Mouse (Mus musculus) right cerebral cortex, adult 2 months (tissue): ENCODE results near the gene Flii.

ENCODE experiments used
- DNase-seq, 2 experiments: peaks; one replicate each; pipeline ENCODE4 v3.0.0; 2021 to 2022; ENCODE audit warnings: low spot score in 2 of 2

Flii gene

GRCm38 (mm10) chr11:60726601-60727391 is at the start of gene Flii:
Gene Flii, minus strand, starts transcription at chr11:60727263.
- DNase-seq: peak; percentile 60 to 70

DNA sequence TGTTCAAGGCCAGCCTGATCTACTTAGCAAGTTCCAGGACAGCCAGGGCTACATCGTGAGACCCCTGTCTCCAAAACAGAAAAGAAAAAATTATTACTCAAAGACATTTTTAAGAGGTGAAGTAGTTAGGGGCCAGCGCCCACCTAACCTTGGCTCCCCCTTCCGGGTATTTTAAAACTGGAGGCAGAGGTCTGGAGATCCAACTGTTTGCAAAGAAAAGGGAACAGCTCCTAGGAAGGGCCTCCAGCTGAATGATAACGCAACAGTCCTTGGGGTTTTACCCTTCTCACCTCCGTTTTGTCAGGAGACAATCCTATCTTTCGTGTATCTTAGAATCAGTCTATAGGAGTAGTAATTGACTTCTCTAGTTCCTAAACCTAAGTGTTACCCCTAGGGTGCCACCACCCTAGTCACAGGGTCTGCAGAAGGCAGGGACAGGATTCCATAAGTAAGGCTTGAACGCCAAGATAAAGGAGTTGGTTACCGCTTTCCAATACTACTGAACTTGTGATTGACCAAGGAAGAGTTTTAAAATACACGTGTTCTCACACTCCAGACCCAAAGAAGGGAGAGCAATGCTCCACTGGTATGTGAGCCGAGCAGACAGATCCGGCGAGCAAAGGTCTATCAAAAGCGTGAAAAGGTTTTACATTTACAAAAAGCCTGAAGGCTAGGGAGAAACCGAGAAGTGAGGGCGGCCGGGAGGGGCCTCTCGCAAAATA is 49.2 kb upstream of the Flii start:
- DNase-seq: no peak

GRCm38 (mm10) chr11:60775578-60775977 is 48.5 kb upstream of the Flii start:
- no peak for DNase-seq

DNA sequence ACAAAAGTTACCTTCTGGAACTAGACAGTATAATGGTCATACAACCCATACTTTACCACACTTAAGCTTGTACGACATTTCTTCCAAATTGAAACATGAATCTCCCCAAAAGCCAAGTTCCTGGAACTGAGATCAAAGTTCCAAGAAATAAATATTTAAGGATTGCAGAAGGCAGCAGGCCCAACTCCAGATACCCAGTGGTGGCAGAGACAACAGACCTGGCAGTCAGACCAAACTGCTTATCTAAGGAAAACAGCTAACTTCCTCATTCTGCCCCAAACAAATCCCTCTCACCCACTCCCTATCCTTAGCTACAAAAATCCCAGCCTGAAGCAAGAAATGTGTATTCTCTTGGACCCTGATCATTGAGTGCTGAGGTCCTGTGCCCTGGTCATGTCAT is 47.8 kb upstream of the Flii start:
- no peak for DNase-seq

DNA sequence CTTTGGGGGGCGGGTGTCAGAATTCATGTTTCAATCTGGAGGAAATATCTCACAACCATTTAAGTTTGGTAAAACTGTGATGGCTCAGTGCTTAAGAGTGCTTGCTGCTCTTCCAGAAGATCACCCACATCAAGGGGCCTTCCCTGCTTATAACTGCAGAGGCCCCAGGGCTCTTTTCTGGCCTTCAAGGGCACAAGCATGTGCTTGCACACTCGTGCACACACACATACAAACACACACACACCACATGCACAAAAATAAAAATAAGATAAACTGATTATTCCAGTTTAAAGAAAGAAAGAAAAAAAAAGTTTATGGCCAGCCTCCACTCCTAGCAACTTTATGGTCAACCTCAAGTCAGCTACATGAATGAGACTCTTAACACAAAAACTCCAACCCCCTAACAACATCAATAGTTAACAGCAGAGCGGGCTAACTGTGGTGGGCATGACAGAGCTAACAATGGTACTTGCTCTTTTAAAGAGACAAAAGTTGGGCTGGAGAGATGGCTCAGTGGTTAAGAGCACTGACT is 47.2 kb upstream of the Flii start:
- no peak for DNase-seq

DNA sequence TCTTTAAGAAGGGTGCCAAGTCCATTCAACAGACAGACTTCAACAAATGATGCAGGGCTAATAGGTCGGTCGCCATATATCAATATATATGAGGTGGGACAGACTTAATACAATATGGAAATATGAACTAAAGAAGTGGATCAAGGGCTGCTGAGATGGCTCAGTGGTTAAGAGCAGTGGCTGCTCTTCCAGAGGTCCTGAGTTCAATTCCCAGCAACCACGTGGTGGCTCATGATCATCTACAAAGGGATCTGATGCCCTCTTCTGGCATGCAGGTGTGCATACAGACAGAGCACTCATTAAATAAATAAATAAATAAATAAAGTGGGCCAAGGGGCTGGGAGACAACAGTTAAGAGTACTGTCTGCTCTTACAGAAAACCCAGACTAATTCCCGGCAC is 45.1 kb upstream of the Flii start:
- DNase-seq: no peak

DNA sequence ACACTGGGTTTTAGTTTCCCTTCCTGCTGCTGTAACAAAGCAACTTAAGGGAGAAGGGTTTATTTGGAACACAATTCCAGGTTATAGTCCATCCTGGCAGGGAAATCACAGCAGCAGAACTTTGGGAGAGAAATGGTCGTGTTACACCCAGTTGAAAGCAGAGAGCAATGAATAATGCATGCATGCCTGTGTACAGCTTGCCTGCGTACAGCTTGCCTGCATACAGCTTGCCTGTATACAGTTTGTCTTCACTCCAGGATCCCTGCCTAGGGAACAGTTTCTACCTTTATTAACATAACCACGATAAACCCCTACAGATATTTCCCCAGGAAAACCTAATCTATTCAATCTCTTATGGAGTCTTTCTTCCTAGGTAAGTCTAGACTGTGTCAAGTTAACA is 43.7 kb upstream of the Flii start:
- no peak for DNase-seq

- DNase-seq: no peak
Measured at GRCm38 (mm10) chr11:60769322-60769721, 42.3 kb upstream of the Flii start.

DNA sequence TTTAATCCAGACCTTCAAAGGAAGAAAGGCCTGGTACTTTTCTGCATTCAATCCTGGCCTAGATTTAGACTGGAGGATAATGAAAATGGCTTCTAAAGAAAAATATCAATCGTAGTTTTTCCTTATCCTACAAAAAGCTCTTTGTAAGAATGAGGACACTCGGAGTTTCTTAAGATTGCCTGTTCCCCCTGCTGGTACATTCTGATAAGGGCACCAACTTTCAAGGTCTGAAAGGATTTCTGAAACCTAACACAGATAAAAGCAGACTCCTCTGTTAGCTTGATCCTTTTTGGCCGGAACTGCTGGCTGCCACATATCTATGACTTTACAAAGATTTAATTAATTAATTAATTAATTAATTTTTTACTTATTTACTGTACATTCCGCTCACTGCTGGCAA is 39.9 kb upstream of the Flii start:
- no peak for DNase-seq

DNA sequence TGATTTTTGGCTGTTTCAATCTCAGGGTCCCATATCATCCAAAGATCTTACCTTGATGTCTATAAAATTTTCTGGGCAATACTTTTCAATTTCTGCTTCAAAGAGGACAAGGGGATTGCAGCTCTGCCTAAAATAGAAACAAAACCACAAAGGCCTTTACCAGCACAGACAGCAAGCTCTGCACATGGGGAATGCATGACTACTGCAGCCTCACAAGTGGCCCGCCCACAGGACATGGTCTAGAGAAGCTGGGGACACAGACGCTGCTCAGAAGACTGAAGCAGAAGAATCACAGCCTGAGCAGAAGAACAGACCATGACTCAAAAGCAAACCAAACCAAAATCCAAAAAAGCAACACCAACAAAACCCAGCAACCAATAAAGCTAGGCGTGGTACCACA is 34.6 kb upstream of the Flii start:
- DNase-seq: no peak

DNA sequence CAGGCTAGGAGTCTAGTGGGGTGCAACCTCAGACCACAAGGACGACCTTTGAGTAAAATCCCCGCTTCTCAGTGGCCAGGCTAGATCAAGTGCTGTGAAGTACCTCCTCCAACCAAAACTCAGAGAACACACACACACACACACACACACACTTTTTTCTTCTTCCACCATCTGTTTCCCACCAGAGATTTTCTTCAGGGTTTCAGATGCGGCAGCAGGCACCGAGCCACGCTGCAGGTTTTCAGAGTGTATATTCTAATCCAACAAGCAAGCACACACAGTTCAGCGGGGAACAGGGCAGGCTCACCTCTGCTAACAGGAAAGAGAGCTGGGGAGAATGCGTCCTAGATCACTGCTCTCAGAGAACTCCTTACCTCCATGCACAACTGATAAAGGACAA is 28.5 kb upstream of the Flii start:
- peak in 1 of 2 experiments; percentile 19 for DNase-seq

DNA sequence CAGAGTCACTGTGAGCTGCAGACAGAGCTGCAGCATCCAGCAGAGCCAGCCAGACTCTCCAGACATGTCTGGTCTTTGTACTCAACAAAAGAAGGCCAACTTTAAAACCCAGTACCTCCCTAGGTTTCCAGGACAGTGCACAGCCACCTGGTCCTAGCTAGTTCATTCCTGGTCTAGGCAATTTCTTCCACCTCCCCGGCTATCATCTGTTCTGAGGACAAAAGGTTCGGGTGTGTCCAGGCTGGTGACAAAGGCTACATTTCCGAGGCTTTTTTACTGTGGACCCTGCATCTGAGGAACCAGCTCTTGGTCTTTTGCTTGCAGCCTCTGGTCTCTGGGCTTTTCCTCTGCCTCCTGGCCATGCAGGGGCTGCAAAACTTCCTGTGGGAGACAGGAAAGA is 13.3 kb upstream of the Flii start:
- DNase-seq: no peak

- no peak for DNase-seq
Measured at GRCm38 (mm10) chr11:60737450-60737849, 10.4 kb upstream of the Flii start.

- DNase-seq: no peak
Measured at GRCm38 (mm10) chr11:60736491-60736890, 9.4 kb upstream of the Flii start.

DNA sequence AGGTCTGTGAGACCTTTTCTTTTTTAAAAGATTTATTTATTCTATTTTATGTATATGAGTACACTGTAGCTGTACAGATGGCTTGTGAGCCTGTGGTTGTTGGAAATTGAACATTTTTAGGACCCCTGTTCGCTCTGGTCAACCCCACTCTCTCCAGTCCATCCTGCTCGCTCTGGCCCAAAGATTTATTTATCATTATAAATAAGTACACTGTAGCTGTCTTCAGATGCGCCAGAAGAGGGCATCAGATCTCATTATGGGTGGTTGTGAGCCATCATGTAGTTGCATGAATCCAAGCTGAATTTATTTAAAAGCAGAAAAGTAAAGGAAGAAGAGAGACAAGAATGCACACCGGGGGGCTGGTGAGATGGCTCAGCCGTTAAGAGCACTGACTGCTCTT is 8.1 kb upstream of the Flii start:
- no peak for DNase-seq

GRCm38 (mm10) chr11:60734206-60734605 is 7.1 kb upstream of the Flii start:
- no peak for DNase-seq

GRCm38 (mm10) chr11:60731251-60731650 is 4.2 kb upstream of the Flii start:
- DNase-seq: no peak

DNA sequence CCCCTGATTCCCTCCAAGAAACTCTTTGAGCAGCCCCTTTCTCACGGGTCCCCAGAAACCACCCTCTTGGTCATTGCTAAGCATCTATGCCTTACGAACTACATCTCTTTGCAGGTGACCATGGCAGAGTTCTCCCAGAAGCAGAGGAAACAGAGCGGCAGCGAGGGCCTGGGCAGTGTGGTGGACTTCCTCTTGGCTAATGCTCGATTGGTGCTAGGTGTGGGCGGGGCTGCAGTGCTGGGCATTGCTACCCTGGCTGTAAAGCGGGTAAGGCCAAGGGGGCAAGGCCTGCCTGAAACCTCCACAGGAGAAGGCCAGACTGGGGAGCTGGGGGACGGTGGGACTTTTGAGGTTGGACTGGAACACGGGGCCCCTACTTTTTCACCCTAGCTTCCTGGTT is 3.1 kb upstream of the Flii start:
- DNase-seq: no peak

DNA sequence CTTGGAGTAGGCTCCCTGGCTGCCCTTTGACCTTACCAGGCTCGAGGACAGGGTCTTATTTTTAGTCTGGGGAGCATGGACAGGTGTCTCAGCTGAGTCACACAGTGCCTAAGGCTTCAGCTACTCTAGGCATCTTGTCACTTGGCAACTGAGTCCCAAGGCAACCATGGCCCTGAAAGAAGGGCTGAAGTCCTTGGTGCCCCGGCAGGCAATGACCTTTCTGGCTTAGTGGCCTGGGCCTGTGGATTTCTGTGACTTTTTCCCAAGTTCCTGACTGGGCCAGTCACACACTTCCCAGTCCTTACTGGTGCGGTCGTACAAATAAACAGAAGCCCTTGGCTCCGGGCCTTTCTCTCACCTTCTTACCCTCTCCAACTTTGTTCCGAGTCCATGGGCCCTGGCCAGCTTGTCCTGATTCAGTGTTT is 2.2 kb upstream of the Flii start:
- DNase-seq: no peak

DNA sequence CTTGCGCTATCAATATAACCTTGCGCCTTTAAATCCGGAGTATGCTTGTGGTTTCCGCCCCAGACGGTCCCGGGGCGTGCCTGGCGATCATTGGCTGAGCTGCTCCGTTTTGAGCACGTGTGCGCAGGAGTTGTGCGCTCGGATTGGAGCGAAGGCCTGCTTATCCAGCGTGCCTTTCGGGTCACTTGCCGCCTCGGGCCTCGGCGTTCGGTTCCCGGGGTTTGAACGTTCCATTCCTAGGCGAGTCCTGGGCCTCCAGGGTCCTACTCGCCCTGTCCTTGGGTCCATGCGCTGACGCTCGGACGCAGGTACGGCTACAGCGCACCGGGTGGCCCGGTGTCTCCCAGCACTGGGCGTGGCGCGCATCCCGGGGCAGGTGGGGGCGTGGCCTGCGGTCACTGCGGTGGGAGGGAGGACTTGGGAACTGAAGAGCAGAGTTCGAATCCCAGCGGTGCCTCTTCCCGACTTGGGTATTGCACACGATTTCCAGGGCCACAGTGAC is 1.2 kb upstream of the Flii start, which contains the start of gene Mief2:
TSS of gene Mief2 (plus strand) at position 139 of the 502 bp plus-strand sequence.
- DNase-seq: peak; percentile 95 to 97

- no peak for DNase-seq
Measured at GRCm38 (mm10) chr11:60727392-60728140, 503 bp upstream of the Flii start.

DNA sequence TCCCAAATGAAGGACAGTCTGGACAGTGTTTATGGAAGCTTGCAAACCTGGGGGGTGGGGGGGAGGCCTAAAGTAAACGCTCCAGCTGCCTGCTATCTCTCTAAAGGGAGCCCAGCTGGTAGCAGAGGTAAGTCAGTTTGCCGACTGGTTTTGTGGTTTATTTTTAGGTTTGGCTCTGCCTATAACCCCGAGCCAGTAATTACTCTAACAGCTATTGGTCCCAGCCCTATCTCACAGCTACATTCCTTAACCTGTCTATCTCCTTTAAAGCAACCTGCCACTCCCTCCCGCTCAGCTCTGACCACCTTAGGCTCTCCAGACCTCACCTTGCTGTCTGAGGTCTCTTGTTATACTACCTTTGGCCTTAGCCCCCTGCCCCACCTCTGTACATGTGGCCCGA is 7.8 kb downstream of the Flii start:
- DNase-seq: no peak
